Mouse (Mus musculus) stomach, postnatal 0 days (tissue): ENCODE data around the gene Prkd1. TPM values are rescaled to one million over a fixed set of nuclear protein-coding genes. Genes with fewer than 3 reads are reported as not detected.
"Not testable (repeated sequence)": the region's sequence is repeated elsewhere in the genome, so short reads cannot be mapped to it uniquely, and the experiment has no call there.

ENCODE experiments used
- ATAC-seq: fragments of 200-750 bp; cut with Nextera tagmentation; 2 replicates; pipeline ENCODE4 v1.8.0; 2017; ENCODE audit not compliant: low FRiP score, low TSS enrichment
- DNase-seq: peaks from one replicate; pipeline ENCODE4 v3.0.0-alpha.2; 2016; ENCODE audit warnings: low spot score
- H3K27ac ChIP-seq: fragments of 300-500 bp; sonication (generic); replicated peaks from 2 replicates; pipeline ENCODE4 v1.5.1; 2014; ENCODE audit warnings: mild to moderate bottlenecking, control low read depth
- H3K27me3 ChIP-seq: fragments of 300-500 bp; sonication (generic); 2 replicates; pipeline ENCODE4 v1.6.1; 2014; ENCODE audit warnings: low read length; ENCODE audit not compliant: control insufficient read depth, insufficient read depth
- H3K36me3 ChIP-seq: fragments of 300-500 bp; sonication (generic); 2 replicates; pipeline ENCODE4 v1.6.1; 2014; ENCODE audit warnings: low read length, mixed read lengths; ENCODE audit not compliant: control insufficient read depth, insufficient read depth
- H3K4me1 ChIP-seq: fragments of 300-500 bp; sonication (generic); replicated peaks from 2 replicates; pipeline ENCODE4 v1.6.1; 2014; ENCODE audit warnings: antibody characterized with exemption; ENCODE audit not compliant: control insufficient read depth, insufficient read depth
- H3K4me2 ChIP-seq: fragments of 300-500 bp; sonication (generic); replicated peaks from 2 replicates; pipeline ENCODE4 v1.6.1; 2014; ENCODE audit warnings: low read depth, mild to moderate bottlenecking, control low read depth, moderate library complexity
- H3K4me3 ChIP-seq: fragments of 300-500 bp; sonication (generic); 2 replicates; pipeline ENCODE4 v1.5.1; 2014; ENCODE audit warnings: low read depth, low read length, control low read depth
- H3K9ac ChIP-seq: fragments of 300-500 bp; sonication (generic); 2 replicates; pipeline ENCODE4 v1.6.1; 2014; ENCODE audit warnings: mild to moderate bottlenecking, low read length, control low read depth, mixed read lengths
- H3K9me3 ChIP-seq: fragments of 300-500 bp; sonication (generic); 2 replicates; pipeline ENCODE4 v1.6.1; 2016; ENCODE audit warnings: low read length; ENCODE audit not compliant: control insufficient read depth
- CTCF ChIP-seq: IDR thresholded peaks from 2 replicates; pipeline ENCODE4 v1.5.1; 2016; ENCODE audit warnings: antibody characterized with exemption, low read depth, mild to moderate bottlenecking, moderate library complexity
- EP300 ChIP-seq: optimal IDR thresholded peaks from 2 replicates; pipeline ENCODE3; 2016; ENCODE audit warnings: antibody characterized with exemption
- WGBS: fragments of 180-500 bp; shearing (Covaris S2); extraction: QIAGEN DNeasy Blood & Tissue Kit; methylation state at CpG from one replicate; pipeline ENCODE4 v1.1.7; 2014; 5-methylcytosine and 5-hydroxymethylcytosine counted together
- polyA plus RNA-seq: library from polyadenylated mRNA; unstranded; fragments of >200 nt; fragmentation: Nextera tagmentation; extraction: Ambion mirVana; gene quantifications from 2 replicates; pipeline ENCODE4 v1.2.1, GENCODE M21; 2015

The Prkd1 gene
- polyA plus RNA-seq, 1 experiment from 2014 or later = 2.5 TPM

GRCm38 (mm10) chr12:50634436-50634835 is 14.5 kb downstream of the Prkd1 start:
- ATAC-seq (no peak), DNase-seq (no peak)
- Histone ChIP-seq H3K27me3 (no peaks in the 10 kb centered on the region), H3K4me3 (no peak overlapping the region), H3K27ac (no peak overlapping the region), H3K9ac (no peak overlapping the region), H3K4me2 (no peak overlapping the region), H3K4me1 (no peaks in the 10 kb centered on the region), H3K36me3 (no peaks in the 10 kb centered on the region), H3K9me3 (no peaks in the 10 kb centered on the region)
- no peak for TF ChIP-seq EP300
- no peak for TF ChIP-seq CTCF
- 61% methylated on average over 6 of the region's 6 CpGs for WGBS

GRCm38 (mm10) chr12:50626100-50626499 is 22.8 kb downstream of the Prkd1 start:
- not testable (repeated sequence) for DNase-seq, ATAC-seq, H3K27me3 ChIP-seq, H3K9me3 ChIP-seq, H3K36me3 ChIP-seq, H3K4me1 ChIP-seq, H3K27ac ChIP-seq, H3K9ac ChIP-seq, H3K4me3 ChIP-seq, H3K4me2 ChIP-seq
- WGBS = 54% methylated on average over 2 of the region's 2 CpGs

GRCm38 (mm10) chr12:50624175-50624574 is 24.7 kb downstream of the Prkd1 start:
- ATAC-seq (no peak), DNase-seq (no peak)
- TF ChIP-seq CTCF = no peak
- no peak for TF ChIP-seq EP300
- Histone ChIP-seq H3K36me3 (no peaks in the 10 kb centered on the region), H3K27me3 (no peaks in the 10 kb centered on the region), H3K4me3 (no peak overlapping the region), H3K9ac (no peak overlapping the region), H3K27ac (no peak overlapping the region), H3K4me1 (no peaks in the 10 kb centered on the region), H3K9me3 (no peaks in the 10 kb centered on the region), H3K4me2 (no peak overlapping the region)
- 35% methylated on average over 4 of the region's 4 CpGs for WGBS

- DNase-seq = no peak
- TF ChIP-seq CTCF = no peak
- no peak for TF ChIP-seq EP300
- Histone ChIP-seq H3K4me3 (no peak overlapping the region), H3K9ac (no peak overlapping the region), H3K4me2 (no peak overlapping the region), H3K9me3 (no peaks in the 10 kb centered on the region), H3K36me3 (no peaks in the 10 kb centered on the region), H3K4me1 (no peaks in the 10 kb centered on the region), H3K27ac (no peak overlapping the region), H3K27me3 (no peaks in the 10 kb centered on the region)
- no peak for ATAC-seq
- 80% methylated on average over 1 of the region's 1 CpGs for WGBS
These were observed 33.0 kb downstream of the Prkd1 start for GRCm38 (mm10) chr12:50615852-50616251.

GRCm38 (mm10) chr12:50614341-50614740 is 34.6 kb downstream of the Prkd1 start:
- no peak overlapping the region for H3K4me2 ChIP-seq
- no peaks in the 10 kb centered on the region for H3K27me3 ChIP-seq
- no peak overlapping the region for H3K27ac ChIP-seq
- no peak overlapping the region for H3K4me3 ChIP-seq
- 46% methylated on average over 6 of the region's 6 CpGs for WGBS
- H3K36me3 ChIP-seq = no peaks in the 10 kb centered on the region
- DNase-seq (no peak), ATAC-seq (no peak)
- H3K4me1 ChIP-seq = no peaks in the 10 kb centered on the region
- H3K9ac ChIP-seq = no peak overlapping the region
- TF ChIP-seq EP300 (no peak), CTCF (no peak)
- no peaks in the 10 kb centered on the region for H3K9me3 ChIP-seq

- Histone ChIP-seq H3K4me1 (no peaks in the 10 kb centered on the region), H3K9me3 (no peaks in the 10 kb centered on the region), H3K36me3 (no peaks in the 10 kb centered on the region), H3K4me2 (no peak overlapping the region), H3K9ac (no peak overlapping the region), H3K27ac (no peak overlapping the region), H3K27me3 (no peaks in the 10 kb centered on the region), H3K4me3 (no peak overlapping the region)
- TF ChIP-seq EP300 (no peak), CTCF (no peak)
- DNase-seq (no peak), ATAC-seq (no peak)
- WGBS = 44% methylated on average over 4 of the region's 4 CpGs
These were observed 42.0 kb downstream of the Prkd1 start for GRCm38 (mm10) chr12:50606703-50607500.
